Mouse (Mus musculus) intestine, postnatal 0 days (tissue): ENCODE data around the gene Gtf2b. TPM values are rescaled to one million over a fixed set of nuclear protein-coding genes. Genes with fewer than 3 reads are reported as not detected.

Experiments used
- ATAC-seq: fragments of 200-750 bp; cut with Nextera tagmentation; 2 replicates; pipeline ENCODE4 v1.8.0; 2017; ENCODE audit warnings: mild to moderate bottlenecking, moderate TSS enrichment, moderate library complexity
- H3K27ac ChIP-seq: fragments of 300-500 bp; sonication (generic); 2 replicates; pipeline ENCODE4 v1.5.1; 2014; ENCODE audit warnings: mild to moderate bottlenecking, low read depth, low read length, moderate library complexity
- H3K27me3 ChIP-seq: fragments of 300-500 bp; sonication (generic); replicated peaks from 2 replicates; pipeline ENCODE4 v1.6.1; 2014; ENCODE audit warnings: low read length, mixed read lengths; ENCODE audit not compliant: control insufficient read depth, insufficient read depth
- H3K36me3 ChIP-seq: fragments of 300-500 bp; sonication (generic); 2 replicates; pipeline ENCODE4 v1.6.1; 2014; ENCODE audit warnings: mild to moderate bottlenecking, moderate library complexity; ENCODE audit not compliant: control insufficient read depth, insufficient read depth
- H3K4me1 ChIP-seq: fragments of 300-500 bp; sonication (generic); replicated peaks from 2 replicates; pipeline ENCODE4 v1.6.1; 2014; ENCODE audit warnings: antibody characterized with exemption, low read length, mixed read lengths; ENCODE audit not compliant: control insufficient read depth, insufficient read depth
- H3K4me2 ChIP-seq: fragments of 300-500 bp; sonication (generic); replicated peaks from 2 replicates; pipeline ENCODE4 v1.6.1; 2014; ENCODE audit warnings: low read depth, mild to moderate bottlenecking, moderate library complexity
- H3K4me3 ChIP-seq: fragments of 300-500 bp; sonication (generic); 2 replicates; pipeline ENCODE4 v1.5.1; 2014; ENCODE audit warnings: low read depth, low read length
- H3K9ac ChIP-seq: fragments of 300-500 bp; sonication (generic); 2 replicates; pipeline ENCODE4 v1.6.1; 2014; ENCODE audit warnings: mild to moderate bottlenecking, low read depth, low read length
- H3K9me3 ChIP-seq: fragments of 300-500 bp; sonication (generic); 2 replicates; pipeline ENCODE4 v1.6.1; 2016; ENCODE audit warnings: mixed run types; ENCODE audit not compliant: control insufficient read depth
- CTCF ChIP-seq: sonication (generic); IDR thresholded peaks from 2 replicates; pipeline ENCODE4 v1.5.1; 2016; ENCODE audit warnings: low read depth, mild to moderate bottlenecking, control low read depth, antibody characterized with exemption, moderate library complexity
- WGBS: fragments of 180-500 bp; shearing (Covaris S2); extraction: QIAGEN DNeasy Blood & Tissue Kit; methylation state at CpG from one replicate; pipeline ENCODE4 v1.1.7; 2014; 5-methylcytosine and 5-hydroxymethylcytosine counted together
- polyA plus RNA-seq: library from polyadenylated mRNA; unstranded; fragments of >200 nt; fragmentation: Nextera tagmentation; extraction: Ambion mirVana; gene quantifications from 2 replicates; pipeline ENCODE4 v1.2.1, GENCODE M21; 2015

The Gtf2b gene
- polyA plus RNA-seq, 1 experiment from 2014 or later, result 79.4 TPM

- no peak overlapping the region for H3K27ac ChIP-seq
- H3K9ac ChIP-seq, result no peak overlapping the region
- H3K27me3 ChIP-seq, result no peaks in the 10 kb centered on the region
- ATAC-seq, result no peak
- no peaks in the 10 kb centered on the region for H3K9me3 ChIP-seq
- H3K4me3 ChIP-seq, result no peak overlapping the region
- H3K4me2 ChIP-seq, result no peak overlapping the region
- TF ChIP-seq CTCF, result no peak
- 82% methylated on average over 7 of the region's 7 CpGs for WGBS
- no peaks in the 10 kb centered on the region for H3K4me1 ChIP-seq
- no peaks in the 10 kb centered on the region for H3K36me3 ChIP-seq
These were observed 6.3 kb upstream of the Gtf2b start for GRCm38 (mm10) chr3:142758593-142758992.

GRCm38 (mm10) chr3:142760356-142760755 lies 4.5 kb upstream of the Gtf2b start:
- TF ChIP-seq CTCF, result no peak
- Histone ChIP-seq H3K9ac (no peak overlapping the region), H3K27ac (no peak overlapping the region), H3K27me3 (no peaks in the 10 kb centered on the region), H3K4me2 (no peak overlapping the region), H3K4me1 (0 out of 2 replicates have a peak, but pooled peaks cover 5% of the 10 kb centered on the region), H3K9me3 (no peaks in the 10 kb centered on the region), H3K4me3 (no peak overlapping the region), H3K36me3 (no peaks in the 10 kb centered on the region)
- 79% methylated on average over 6 of the region's 6 CpGs for WGBS
- no peak for ATAC-seq

- TF ChIP-seq CTCF, result no peak
- WGBS, result 8% methylated on average over 10 of the region's 10 CpGs
- no peaks in the 10 kb centered on the region for H3K27me3 ChIP-seq
- peaks cover 5% of the 10 kb centered on the region for H3K4me1 ChIP-seq
- no peak for ATAC-seq
- peak overlapping the region; percentile 85 for H3K4me3 ChIP-seq
- H3K4me2 ChIP-seq, result peak overlapping the region; percentile 90
- 0 out of 2 replicates have a peak overlapping the region, but pooled peaks have one; percentile 65 for H3K27ac ChIP-seq
- H3K9me3 ChIP-seq, result no peaks in the 10 kb centered on the region
- no peaks in the 10 kb centered on the region for H3K36me3 ChIP-seq
- H3K9ac ChIP-seq, result peak overlapping the region; percentile 87
These were observed 927 bp downstream of the Gtf2b start for GRCm38 (mm10) chr3:142765778-142766165.

DNA sequence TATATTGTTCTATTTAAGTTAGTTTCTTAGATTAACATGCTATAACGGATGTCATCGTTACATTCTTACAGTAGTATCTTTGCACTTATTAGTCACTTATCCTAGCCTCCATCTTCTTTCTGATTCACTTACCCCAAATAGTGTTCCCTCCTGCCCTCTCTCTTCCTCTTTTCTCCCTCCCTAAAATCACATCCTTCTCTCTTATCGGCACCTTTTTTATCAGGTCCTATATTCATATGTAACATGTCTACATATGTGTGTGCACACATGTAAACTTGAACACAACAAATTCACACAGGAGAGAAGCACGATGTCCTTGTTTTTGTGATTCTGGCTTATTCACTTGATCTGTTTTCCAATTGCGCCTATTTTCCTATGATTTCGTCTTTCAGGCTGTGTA lies 3.7 kb downstream of the Gtf2b start:
- Histone ChIP-seq H3K27me3 (no peaks in the 10 kb centered on the region), H3K36me3 (peaks cover 11% of the 10 kb centered on the region; the same call in 1 of the 2 replicates), H3K9me3 (no peaks in the 10 kb centered on the region), H3K4me1 (peaks cover 5% of the 10 kb centered on the region), H3K4me3 (no peak overlapping the region), H3K4me2 (no peak overlapping the region), H3K9ac (no peak overlapping the region), H3K27ac (no peak overlapping the region)
- ATAC-seq, result no peak
- WGBS, result 88% methylated on average over 6 of the region's 6 CpGs
- no peak for TF ChIP-seq CTCF

DNA sequence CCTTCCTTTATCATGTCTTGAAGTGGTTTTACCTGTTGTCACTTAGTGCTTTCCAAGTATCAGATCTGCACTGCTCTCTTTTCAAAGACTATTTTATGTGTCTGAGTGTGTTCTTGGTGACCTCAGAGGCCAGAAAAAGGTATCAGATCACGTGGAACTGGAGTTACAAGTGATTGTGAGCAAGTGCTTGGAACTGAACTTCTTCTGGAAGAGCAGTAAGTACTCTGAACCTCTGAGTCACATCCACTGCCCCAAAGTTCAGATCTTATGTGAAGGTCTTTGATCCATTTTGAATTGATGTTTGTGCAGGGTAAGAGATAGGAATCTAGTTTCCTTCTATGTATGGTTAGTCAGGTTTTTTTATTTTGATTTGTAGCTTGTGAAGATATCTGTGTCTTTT lies 5.7 kb downstream of the Gtf2b start:
- peak; percentile 81 for ATAC-seq
- 26% methylated on average over 1 of the region's 1 CpGs for WGBS
- H3K27me3 ChIP-seq, result no peaks in the 10 kb centered on the region
- no peaks in the 10 kb centered on the region for H3K9me3 ChIP-seq
- H3K36me3 ChIP-seq, result peaks cover 11% of the 10 kb centered on the region; the same call in 1 of the 2 replicates
- no peak for TF ChIP-seq CTCF
- H3K4me3 ChIP-seq, result no peak overlapping the region
- H3K4me2 ChIP-seq, result no peak overlapping the region
- no peaks in the 10 kb centered on the region; the same call in none of the 2 replicates for H3K4me1 ChIP-seq
- H3K27ac ChIP-seq, result peak overlapping the region; percentile 63; the same call in 1 of the 2 replicates
- no peak overlapping the region for H3K9ac ChIP-seq

DNA sequence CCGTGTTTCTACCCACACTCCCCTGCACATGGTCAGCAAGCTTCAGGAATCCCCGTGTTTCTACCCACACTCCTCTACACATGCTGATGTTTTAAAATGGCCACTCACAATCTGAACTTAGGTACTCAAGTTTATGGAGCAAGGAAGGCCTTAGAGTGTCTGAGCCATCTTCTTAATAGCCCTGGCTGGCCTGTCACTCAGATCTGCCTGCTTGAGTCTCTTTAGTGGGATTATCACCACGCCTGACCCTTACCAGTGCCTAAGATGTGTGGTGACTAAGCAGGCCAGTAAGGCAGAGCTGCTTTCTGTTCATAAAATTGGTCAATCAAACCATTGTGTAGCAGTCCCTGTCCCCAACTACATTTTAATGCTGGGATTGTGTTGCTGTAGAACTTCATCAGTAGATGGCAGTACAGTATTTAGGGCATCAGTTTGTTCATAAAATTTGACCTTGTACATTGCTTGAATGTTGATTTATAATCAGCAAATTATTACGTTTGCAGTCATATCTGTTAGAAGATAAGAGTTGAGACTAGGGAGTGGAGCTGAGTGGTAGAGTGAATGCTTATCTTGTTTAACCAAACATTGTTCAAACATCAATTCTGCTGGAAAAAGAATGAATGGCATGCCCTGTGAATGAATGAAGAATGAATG lies 8.8 kb downstream of the Gtf2b start:
- peak; percentile 37 for ATAC-seq
- no peaks in the 10 kb centered on the region for H3K4me1 ChIP-seq

More for the DNA sequence above, 8.8 kb downstream of the Gtf2b start:
- Histone ChIP-seq H3K36me3 (peaks cover 21% of the 10 kb centered on the region; the same call in 1 of the 2 replicates), H3K9me3 (no peaks in the 10 kb centered on the region), H3K27ac (no peak overlapping the region), H3K9ac (no peak overlapping the region), H3K27me3 (no peaks in the 10 kb centered on the region), H3K4me3 (no peak overlapping the region), H3K4me2 (no peak overlapping the region)
- TF ChIP-seq CTCF, result peak; percentile 74
- 52% methylated on average over 4 of the region's 4 CpGs for WGBS
